Comparison of ENCODE assay signal across 9 mouse cellular contexts in the genomic region with DNA sequence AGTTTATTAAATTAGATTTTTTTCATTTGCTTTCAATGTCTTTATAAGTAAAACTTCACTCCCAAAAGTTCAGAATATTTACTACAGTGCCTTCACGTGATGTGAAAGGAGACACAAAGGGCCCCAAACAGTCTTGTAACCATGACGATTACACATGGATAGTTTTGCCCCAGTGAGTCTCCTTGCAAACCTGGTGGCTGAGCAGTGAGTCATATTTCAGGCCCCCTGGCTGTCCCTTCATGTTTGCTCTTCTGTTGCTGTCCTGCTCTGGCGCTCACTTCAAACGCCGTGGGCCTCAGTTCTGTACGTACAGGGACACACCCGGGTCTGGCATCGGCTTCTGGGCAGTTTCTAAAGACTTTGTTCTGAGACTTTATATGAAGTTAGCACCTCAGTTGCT. TPM values are rescaled to one million over a fixed set of nuclear protein-coding genes. Genes with fewer than 3 reads are reported as not detected.
DNase-seq lines count a peak whose midpoint lies in the region; ATAC-seq lines count a peak whose summit lies in the region.
"Had no signal": no experiment of that assay in that cellular context is flagged by ENCODE, and none has a peak within 500 bp of the region (broad histone marks: within the 10 kb centered on the region; RNA-seq: fewer than 3 reads in every experiment).

No protein-coding gene starts in this region.

- WGBS in embryonic facial prominence, embryonic 12.5 days, result 24% methylated on average over 8 of the region's 8 CpGs
- 52% methylated on average over 8 of the region's 8 CpGs for WGBS in midbrain, embryonic 11.5 days

- H3K4me3 ChIP-seq in embryonic facial prominence, embryonic 12.5 days, result no peak overlapping the region
- H3K4me3 ChIP-seq in midbrain, embryonic 11.5 days (ENCODE audit: low read depth, low read length), result no peak overlapping the region

- no peak overlapping the region for H3K27ac ChIP-seq in embryonic facial prominence, embryonic 12.5 days
- H3K27ac ChIP-seq in midbrain, embryonic 11.5 days (ENCODE audit: low read depth, low read length), result no peak overlapping the region

- H3K27me3 ChIP-seq in embryonic facial prominence, embryonic 12.5 days, result peaks cover 26% of the 10 kb centered on the region
- peaks cover 19% of the 10 kb centered on the region for H3K27me3 ChIP-seq in midbrain, embryonic 11.5 days (ENCODE audit: control insufficient read depth, insufficient read depth, low read length)

- H3K9me3 ChIP-seq in embryonic facial prominence, embryonic 12.5 days, result no peaks in the 10 kb centered on the region
- no peaks in the 10 kb centered on the region for H3K9me3 ChIP-seq in midbrain, embryonic 11.5 days (ENCODE audit: control insufficient read depth, low read length)

- peak; percentile 47 for DNase-seq in adrenal gland, adult 2 months
- no peak for DNase-seq in adrenal gland, adult 18-20 months (ENCODE audit: low spot score in 2 of 2)
- DNase-seq in 3T3-L1 (ENCODE audit: low read depth, low spot score), result peak; percentile 31
- peak; percentile 91 for DNase-seq in midbrain, embryonic 11.5 days (ENCODE audit: low spot score, missing footprints)
- DNase-seq in cerebellum, adult 11 months, result no peak
- no peak for DNase-seq in left cerebral cortex, postnatal 25 days (ENCODE audit: low spot score in 2 of 2)
- no peak for DNase-seq in cerebellum, postnatal 10 days
- DNase-seq: lung, postnatal 10 days had no signal

- peaks cover 15% of the 10 kb centered on the region for H3K4me1 ChIP-seq in embryonic facial prominence, embryonic 12.5 days
- H3K4me1 ChIP-seq in midbrain, embryonic 11.5 days (ENCODE audit: control insufficient read depth, insufficient read depth, low read length), result peaks cover 14% of the 10 kb centered on the region

- ATAC-seq in embryonic facial prominence, embryonic 12.5 days (ENCODE audit: insufficient number of reproducible peaks, insufficient read depth, low FRiP score, low TSS enrichment), result 0 out of 2 replicates have a peak, but pooled peaks have one; percentile 65
- ATAC-seq in midbrain, embryonic 11.5 days (ENCODE audit: low FRiP score), result 0 out of 2 replicates have a peak, but pooled peaks have one; percentile 40

- H3K4me2 ChIP-seq in embryonic facial prominence, embryonic 12.5 days (replicated peaks), result peak overlapping the region; percentile 19; the same call in 1 of the 2 replicates
- no peak overlapping the region for H3K4me2 ChIP-seq in midbrain, embryonic 11.5 days

- H3K36me3 ChIP-seq in embryonic facial prominence, embryonic 12.5 days, result no peaks in the 10 kb centered on the region
- no peaks in the 10 kb centered on the region for H3K36me3 ChIP-seq in midbrain, embryonic 11.5 days (ENCODE audit: control insufficient read depth, insufficient read depth, low read length)

- H3K9ac ChIP-seq in embryonic facial prominence, embryonic 12.5 days, result no peak overlapping the region
- no peak overlapping the region for H3K9ac ChIP-seq in midbrain, embryonic 11.5 days (ENCODE audit: low read length)

- intact Hi-C loops in left cerebral cortex, postnatal 25 days (cut with DNase I), result no loop called here

RNA-seq across cellular contexts. Expression of gene Prr15, which starts 6.6 kb away (rescaled TPM):
- total RNA-seq in adrenal gland, adult 2 months (2021), result 1 to 10 TPM; 2.1 to 6.2 TPM
- polyA plus RNA-seq in adrenal gland, adult 2 months (2012; rRNA removed), result 1.4 and 3.0 TPM in 2 replicates
- total RNA-seq in adrenal gland, adult 18-20 months (2021), result 10 to 100 TPM in 1 of 2 experiments, 1 to 10 TPM in 1; 2.0 to 11.4 TPM
- 2.3 and 4.1 TPM in 2 replicates for polyA plus RNA-seq in embryonic facial prominence, embryonic 12.5 days (2016; fragmentation: Nextera tagmentation; extraction: Ambion mirVana)
- 0.54 and 0.97 TPM in 2 replicates for polyA plus RNA-seq in midbrain, embryonic 11.5 days (2014; fragmentation: Nextera tagmentation; extraction: Ambion mirVana)
- total RNA-seq in left cerebral cortex, postnatal 25 days (2021), result 1 to 10 TPM; 1.9 to 2.0 TPM

Comparison
In these comparisons a context has a peak if more than half of its experiments do, and no peak if none do; other contexts are left out.
1. DNase-seq: peak in adrenal gland, adult 2 months (single experiment), 3T3-L1 (single experiment) and midbrain, embryonic 11.5 days (single experiment); none in adrenal gland, adult 18-20 months (0 of 2), cerebellum, adult 11 months (single experiment), left cerebral cortex, postnatal 25 days (0 of 2) and cerebellum, postnatal 10 days (0 of 2).